Mouse (Mus musculus): ENCODE results near the gene Med24. TPM values are rescaled to one million over a fixed set of nuclear protein-coding genes. Genes with fewer than 3 reads are reported as not detected.
"Not testable (repeated sequence)": the region's sequence is repeated elsewhere in the genome, so short reads cannot be mapped to it uniquely, and the experiment has no call there.

Med24 gene
- polyA plus RNA-seq, 1 experiment = 18.4 TPM

- Histone ChIP-seq H3K27ac (replicated peaks; ENCODE audit: low read depth, low read length) (no peak overlapping the region), H3K4me1 (ENCODE audit: control insufficient read depth, insufficient read depth, insufficient read length, low read length) (0 out of 2 replicates have a peak, but pooled peaks cover 3% of the 10 kb centered on the region), H3K4me3 (ENCODE audit: insufficient read depth, low read depth, low read length) (no peak overlapping the region)
These were observed 1.5 kb upstream of the Med24 start for GRCm38 (mm10) chr11:98730727-98731126.

GRCm38 (mm10) chr11:98725926-98726506 lies 3.2 kb downstream of the Med24 start:
- H3K27ac ChIP-seq (replicated peaks; ENCODE audit: low read depth, low read length) = no peak overlapping the region
- no peak overlapping the region for H3K4me3 ChIP-seq (ENCODE audit: insufficient read depth, low read depth, low read length)
- H3K4me1 ChIP-seq (ENCODE audit: control insufficient read depth, insufficient read depth, insufficient read length, low read length) = peaks cover 6% of the 10 kb centered on the region; the same call in 1 of the 2 replicates

- no peak overlapping the region for H3K27ac ChIP-seq (replicated peaks; ENCODE audit: low read depth, low read length)
- H3K4me3 ChIP-seq (ENCODE audit: insufficient read depth, low read depth, low read length) = no peak overlapping the region
- peaks cover 5% of the 10 kb centered on the region; the same call in 1 of the 2 replicates for H3K4me1 ChIP-seq (ENCODE audit: control insufficient read depth, insufficient read depth, insufficient read length, low read length)
These were observed 6.1 kb downstream of the Med24 start for GRCm38 (mm10) chr11:98723098-98723497.

GRCm38 (mm10) chr11:98721458-98722226 lies 7.6 kb downstream of the Med24 start:
- no peak overlapping the region for H3K4me3 ChIP-seq (ENCODE audit: insufficient read depth, low read depth, low read length)
- H3K27ac ChIP-seq (replicated peaks; ENCODE audit: low read depth, low read length) = peak overlapping the region; percentile 36; the same call in 1 of the 2 replicates

GRCm38 (mm10) chr11:98720756-98721155 lies 8.5 kb downstream of the Med24 start:
- Histone ChIP-seq H3K4me1 (ENCODE audit: control insufficient read depth, insufficient read depth, insufficient read length, low read length) (peaks cover 7% of the 10 kb centered on the region; the same call in 1 of the 2 replicates), H3K27ac (replicated peaks; ENCODE audit: low read depth, low read length) (no peak overlapping the region), H3K4me3 (ENCODE audit: insufficient read depth, low read depth, low read length) (no peak overlapping the region)

More at GRCm38 (mm10) chr11:98721458-98722226, 7.6 kb downstream of the Med24 start:
- peaks cover 7% of the 10 kb centered on the region; the same call in 1 of the 2 replicates for H3K4me1 ChIP-seq (ENCODE audit: control insufficient read depth, insufficient read depth, insufficient read length, low read length)

GRCm38 (mm10) chr11:98717904-98718303 lies 11.3 kb downstream of the Med24 start:
- Histone ChIP-seq H3K27ac (replicated peaks; ENCODE audit: low read depth, low read length) (no peak overlapping the region), H3K4me3 (ENCODE audit: insufficient read depth, low read depth, low read length) (no peak overlapping the region), H3K4me1 (ENCODE audit: control insufficient read depth, insufficient read depth, insufficient read length, low read length) (peaks cover 7% of the 10 kb centered on the region; the same call in 1 of the 2 replicates)

GRCm38 (mm10) chr11:98715946-98716345 lies 13.3 kb downstream of the Med24 start:
- Histone ChIP-seq H3K4me1 (ENCODE audit: control insufficient read depth, insufficient read depth, insufficient read length, low read length) (peaks cover 5% of the 10 kb centered on the region; the same call in 1 of the 2 replicates), H3K4me3 (ENCODE audit: insufficient read depth, low read depth, low read length) (no peak overlapping the region), H3K27ac (replicated peaks; ENCODE audit: low read depth, low read length) (no peak overlapping the region)

GRCm38 (mm10) chr11:98713703-98714102 lies 15.5 kb downstream of the Med24 start:
- H3K4me3 ChIP-seq (ENCODE audit: insufficient read depth, low read depth, low read length) = no peak overlapping the region
- no peak overlapping the region for H3K27ac ChIP-seq (replicated peaks; ENCODE audit: low read depth, low read length)
- peaks cover 16% of the 10 kb centered on the region for H3K4me1 ChIP-seq (ENCODE audit: control insufficient read depth, insufficient read depth, insufficient read length, low read length)

GRCm38 (mm10) chr11:98712009-98712408 lies 17.2 kb downstream of the Med24 start:
- peaks cover 18% of the 10 kb centered on the region for H3K4me1 ChIP-seq (ENCODE audit: control insufficient read depth, insufficient read depth, insufficient read length, low read length)
- not testable (repeated sequence) for H3K27ac ChIP-seq (replicated peaks; ENCODE audit: low read depth, low read length); H3K4me3 ChIP-seq (ENCODE audit: insufficient read depth, low read depth, low read length)

GRCm38 (mm10) chr11:98711046-98711434 lies 18.2 kb downstream of the Med24 start:
- Histone ChIP-seq H3K27ac (replicated peaks; ENCODE audit: low read depth, low read length) (peak overlapping the region; percentile 61), H3K4me1 (ENCODE audit: control insufficient read depth, insufficient read depth, insufficient read length, low read length) (peaks cover 18% of the 10 kb centered on the region), H3K4me3 (ENCODE audit: insufficient read depth, low read depth, low read length) (no peak overlapping the region)

- peaks cover 18% of the 10 kb centered on the region for H3K4me1 ChIP-seq (ENCODE audit: control insufficient read depth, insufficient read depth, insufficient read length, low read length)
- H3K4me3 ChIP-seq (ENCODE audit: insufficient read depth, low read depth, low read length) = no peak overlapping the region; the same call in 1 of the 2 replicates
- peak overlapping the region; percentile 61 for H3K27ac ChIP-seq (replicated peaks; ENCODE audit: low read depth, low read length)
These were observed 18.7 kb downstream of the Med24 start for GRCm38 (mm10) chr11:98710416-98711045.

GRCm38 (mm10) chr11:98709001-98709741 lies 20.1 kb downstream of the Med24 start:
- H3K4me1 ChIP-seq (ENCODE audit: control insufficient read depth, insufficient read depth, insufficient read length, low read length) = peaks cover 18% of the 10 kb centered on the region
- H3K4me3 ChIP-seq (ENCODE audit: insufficient read depth, low read depth, low read length) = no peak overlapping the region
- peak overlapping the region; percentile 47 for H3K27ac ChIP-seq (replicated peaks; ENCODE audit: low read depth, low read length)

GRCm38 (mm10) chr11:98708282-98708956 lies 20.8 kb downstream of the Med24 start:
- no peak overlapping the region for H3K4me3 ChIP-seq (ENCODE audit: insufficient read depth, low read depth, low read length)

More at GRCm38 (mm10) chr11:98708282-98708956, 20.8 kb downstream of the Med24 start:
- Histone ChIP-seq H3K27ac (replicated peaks; ENCODE audit: low read depth, low read length) (peak overlapping the region; percentile 51; the same call in 1 of the 2 replicates), H3K4me1 (ENCODE audit: control insufficient read depth, insufficient read depth, insufficient read length, low read length) (peaks cover 18% of the 10 kb centered on the region)

Measured in brown adipose tissue, adult 24 weeks (tissue).